Mouse (Mus musculus): ENCODE measurements around the gene N4bp3. TPM values are rescaled to one million over a fixed set of nuclear protein-coding genes. Genes with fewer than 3 reads are reported as not detected.
"Not testable (repeated sequence)": the region's sequence is repeated elsewhere in the genome, so short reads cannot be mapped to it uniquely, and the experiment has no call there.

N4bp3 gene
- total and polyA plus RNA-seq, 3 experiments, result 19.1 to 22.1 (median 21.2) TPM

GRCm38 (mm10) chr11:51671376-51671775 is 20.7 kb upstream of the N4bp3 start:
- H3K9ac ChIP-seq (ENCODE audit: insufficient read depth, low read depth), result no peak overlapping the region
- in situ Hi-C loops (cut with MboI; ENCODE audit: low pct_ligation_motif_present, low pct_unique_long_range_greater_than_20kb, low sequenced_read_pairs), result no loop called here
- dilution Hi-C loops (cut with MboI; ENCODE audit: extremely low pct_ligation_motif_present, extremely low pct_unique_long_range_greater_than_20kb, low sequenced_read_pairs), result no loop called here

DNA sequence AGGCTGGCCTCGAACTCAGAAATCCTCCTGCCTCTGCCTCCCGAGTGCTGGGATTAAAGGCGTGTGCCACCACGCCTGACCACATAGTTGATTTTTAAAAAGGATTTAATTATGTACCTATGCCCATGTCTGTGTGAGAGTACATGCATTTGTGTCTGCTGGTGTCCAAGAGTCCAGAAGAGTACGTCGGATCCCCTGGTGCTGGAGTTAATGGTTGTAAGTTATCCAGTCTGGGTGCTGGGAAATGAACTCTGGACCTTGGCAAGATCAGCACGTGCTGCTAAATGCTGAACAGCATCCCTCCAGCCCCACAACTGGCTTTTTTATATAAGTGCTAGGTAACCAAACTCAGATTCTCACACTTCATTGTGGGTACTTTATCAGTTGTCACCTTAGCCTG is 20.2 kb upstream of the N4bp3 start:
- Histone ChIP-seq H3K27me3 (replicated peaks) (no peaks in the 10 kb centered on the region), H3K4me2 (ENCODE audit: insufficient read depth, low read depth, poor library complexity, severe bottlenecking) (no peak overlapping the region), H3K9ac (ENCODE audit: insufficient read depth, low read depth) (no peak overlapping the region), H3K9me3 (replicated peaks; ENCODE audit: low read length) (no peaks in the 10 kb centered on the region), H3K79me2 (replicated peaks; ENCODE audit: control insufficient read depth, extremely low read depth, insufficient read depth, poor library complexity, severe bottlenecking) (no peaks in the 10 kb centered on the region), H3K4me3 (replicated peaks in 1 of 3; ENCODE audit: low read depth in 2 of 3, low read length in 2 of 3, poor library complexity in 1 of 3) (no peak overlapping the region), H3K4me1 (ENCODE audit: control insufficient read depth in 1 of 2, insufficient read depth in 2 of 2) (peaks cover 0 to 9% of the 10 kb centered on the region in 2 experiments; a peak in 2 of 4 replicates), H3K36me3 (replicated peaks in 1 of 2; ENCODE audit: control insufficient read depth in 1 of 2, insufficient read depth in 1 of 2, low read length in 1 of 2) (no peaks in the 10 kb centered on the region), H3K27ac (ENCODE audit: insufficient read depth, low read depth) (no peak overlapping the region)
- in situ Hi-C loops (cut with MboI; ENCODE audit: low pct_ligation_motif_present, low pct_unique_long_range_greater_than_20kb, low sequenced_read_pairs) (no loop called here), dilution Hi-C loops (cut with MboI; ENCODE audit: extremely low pct_ligation_motif_present, extremely low pct_unique_long_range_greater_than_20kb, low sequenced_read_pairs) (no loop called here)
- TF ChIP-seq MXI1 (IDR thresholded peaks at IDR 0.05; ENCODE audit: low read depth, low read length) (no peak), PAX5 (IDR thresholded peaks at IDR 0.05; ENCODE audit: low read length) (no peak), POLR2A (IDR thresholded peaks at IDR 0.05; ENCODE audit: low read depth, low read length) (no peak), NELFE (IDR thresholded peaks at IDR 0.05; ENCODE audit: low read depth, low read length) (no peak), RCOR1 (conservative IDR thresholded peaks at IDR 0.05; ENCODE audit: low read depth, low read length) (no peak), POLR2AphosphoS2 (IDR thresholded peaks at IDR 0.05; ENCODE audit: low read depth, low read length) (no peak), MYC (IDR thresholded peaks at IDR 0.05; ENCODE audit: low read depth, low read length) (no peak), UBTF (IDR thresholded peaks at IDR 0.05; ENCODE audit: low read depth, low read length) (no peak), KAT2A (IDR thresholded peaks at IDR 0.05; ENCODE audit: insufficient replicate concordance, low read length) (no peak), ETS1 (conservative IDR thresholded peaks at IDR 0.05; ENCODE audit: low read depth, low read length) (no peak), ZNF384 (IDR thresholded peaks at IDR 0.05; ENCODE audit: low read depth, low read length) (no peak), BHLHE40 (IDR thresholded peaks at IDR 0.05; ENCODE audit: low read depth, low read length) (no peak), USF1 (IDR thresholded peaks at IDR 0.05; ENCODE audit: low read depth, low read length) (no peak), SIN3A (IDR thresholded peaks at IDR 0.05; ENCODE audit: low read length) (no peak), ELF1 (IDR thresholded peaks at IDR 0.05; ENCODE audit: low read depth, low read length) (no peak)
- no peak for DNase-seq (ENCODE audit: extremely low read depth)

More at GRCm38 (mm10) chr11:51671376-51671775, 20.7 kb upstream of the N4bp3 start:
- H3K4me2 ChIP-seq (ENCODE audit: insufficient read depth, low read depth, poor library complexity, severe bottlenecking), result no peak overlapping the region
- H3K79me2 ChIP-seq (replicated peaks; ENCODE audit: control insufficient read depth, extremely low read depth, insufficient read depth, poor library complexity, severe bottlenecking), result no peaks in the 10 kb centered on the region
- no peak overlapping the region for H3K27ac ChIP-seq (ENCODE audit: insufficient read depth, low read depth)
- H3K4me3 ChIP-seq (replicated peaks in 1 of 3; ENCODE audit: low read depth in 2 of 3, low read length in 2 of 3, poor library complexity in 1 of 3), result no peak overlapping the region
- no peaks in the 10 kb centered on the region for H3K9me3 ChIP-seq (replicated peaks; ENCODE audit: low read length)
- no peaks in the 10 kb centered on the region for H3K27me3 ChIP-seq (replicated peaks)
- H3K36me3 ChIP-seq (replicated peaks in 1 of 2; ENCODE audit: control insufficient read depth in 1 of 2, insufficient read depth in 1 of 2, low read length in 1 of 2), result no peaks in the 10 kb centered on the region
- peaks cover 0 to 9% of the 10 kb centered on the region in 2 experiments; a peak in 2 of 4 replicates for H3K4me1 ChIP-seq (ENCODE audit: control insufficient read depth in 1 of 2, insufficient read depth in 2 of 2)
- DNase-seq (ENCODE audit: extremely low read depth), result no peak
- TF ChIP-seq EP300 (IDR thresholded peaks at IDR 0.05; ENCODE audit: low read length), result no peak

- in situ Hi-C loops (cut with MboI; ENCODE audit: low pct_ligation_motif_present, low pct_unique_long_range_greater_than_20kb, low sequenced_read_pairs), result not testable (repeated sequence)
These were observed 14.1 kb upstream of the N4bp3 start for GRCm38 (mm10) chr11:51664747-51665146.

More at GRCm38 (mm10) chr11:51664747-51665146, 14.1 kb upstream of the N4bp3 start:
- H3K36me3 ChIP-seq (replicated peaks in 1 of 2; ENCODE audit: control insufficient read depth in 1 of 2, insufficient read depth in 1 of 2, low read length in 1 of 2); H3K4me1 ChIP-seq (ENCODE audit: control insufficient read depth in 1 of 2, insufficient read depth in 2 of 2); H3K9me3 ChIP-seq (replicated peaks; ENCODE audit: low read length); H3K9ac ChIP-seq (ENCODE audit: insufficient read depth, low read depth); dilution Hi-C loops (cut with MboI; ENCODE audit: extremely low pct_ligation_motif_present, extremely low pct_unique_long_range_greater_than_20kb, low sequenced_read_pairs); H3K4me2 ChIP-seq (ENCODE audit: insufficient read depth, low read depth, poor library complexity, severe bottlenecking); H3K4me3 ChIP-seq (replicated peaks in 1 of 3; ENCODE audit: low read depth in 2 of 3, low read length in 2 of 3, poor library complexity in 1 of 3); DNase-seq (ENCODE audit: extremely low read depth); H3K27ac ChIP-seq (ENCODE audit: insufficient read depth, low read depth); H3K79me2 ChIP-seq (replicated peaks; ENCODE audit: control insufficient read depth, extremely low read depth, insufficient read depth, poor library complexity, severe bottlenecking); H3K27me3 ChIP-seq (replicated peaks): not testable (repeated sequence)
